Mouse (Mus musculus): ENCODE data around the gene Barhl1.

GRCm38 (mm10) chr2:28946312-28946711, 29.8 kb upstream of the Barhl1 start:
- TF ChIP-seq HCFC1 (IDR thresholded peaks at IDR 0.05; ENCODE audit: borderline replicate concordance, insufficient read depth, low read length), result no peak
- no peak for TF ChIP-seq MAFK (IDR thresholded peaks at IDR 0.05; ENCODE audit: insufficient read depth, low read depth, low read length)

Data from ES-E14 (cell line).